Mouse (Mus musculus): ENCODE data around the gene Ddit4. TPM values are rescaled to one million over a fixed set of nuclear protein-coding genes. Genes with fewer than 3 reads are reported as not detected.

The Ddit4 gene
- total RNA-seq, 1 experiment, result 33.9 TPM

DNA sequence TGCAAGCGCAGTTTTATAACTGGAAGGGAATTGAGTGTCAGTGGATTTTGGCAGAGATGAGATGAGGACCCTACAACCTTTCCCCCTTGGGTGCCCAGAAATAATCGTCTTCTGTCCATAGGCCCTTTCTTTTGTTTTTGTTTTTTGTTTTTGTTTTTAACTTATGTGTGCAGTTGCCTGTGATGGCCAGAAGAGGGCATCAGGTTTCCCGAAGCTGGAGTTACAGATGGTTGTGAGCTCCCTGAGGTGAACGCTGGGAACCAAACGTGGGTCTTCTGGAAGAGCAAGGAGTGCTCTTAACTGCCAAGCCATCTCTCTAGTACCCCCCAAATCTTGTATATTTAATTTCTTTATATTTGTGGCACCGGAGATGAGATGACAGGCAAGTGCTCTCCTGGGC, 15.1 kb upstream of the Ddit4 start:
- H3K27ac ChIP-seq (ENCODE audit: insufficient read depth, low read depth, low read length, poor library complexity, severe bottlenecking), result no peak overlapping the region
- peaks cover 4 to 25% of the 10 kb centered on the region in 2 experiments; a peak in 3 of 4 replicates for H3K4me1 ChIP-seq (ENCODE audit: control insufficient read depth in 2 of 2, insufficient read depth in 2 of 2, low read length in 2 of 2, poor library complexity in 1 of 2)
- no peaks in the 10 kb centered on the region for H3K9me3 ChIP-seq (ENCODE audit: control insufficient read depth, insufficient read depth, low read depth, low read length)
- DNase-seq (ENCODE audit: low read depth, low spot score), result no peak
- no peak overlapping the region for H3K9ac ChIP-seq (ENCODE audit: insufficient read depth, low read depth, low read length, poor library complexity, severe bottlenecking)
- in situ Hi-C loops (cut with MboI; ENCODE audit: low sequenced_read_pairs in 2 of 2, unreplicated experiment in 2 of 2), result no loop called here
- H3K36me3 ChIP-seq (ENCODE audit: control insufficient read depth, insufficient read depth, low read length, poor library complexity, severe bottlenecking), result no peaks in the 10 kb centered on the region
- no peak for TF ChIP-seq MAFK (IDR thresholded peaks at IDR 0.05; ENCODE audit: insufficient read depth, low read depth, low read length)
- H3K4me3 ChIP-seq (ENCODE audit: insufficient read depth in 1 of 2, low read depth in 1 of 2, low read length in 2 of 2, poor library complexity in 1 of 2, severe bottlenecking in 1 of 2), result no peak overlapping the region

- TF ChIP-seq CHD2 (IDR thresholded peaks at IDR 0.05; ENCODE audit: low read depth, low read length) (no peak), MAFK (IDR thresholded peaks at IDR 0.05; ENCODE audit: insufficient read depth, low read depth, low read length) (no peak), ZNF384 (IDR thresholded peaks at IDR 0.05; ENCODE audit: low read depth, low read length) (no peak), HCFC1 (IDR thresholded peaks at IDR 0.05; ENCODE audit: borderline replicate concordance, insufficient read depth, low read length) (no peak), ZC3H11A (IDR thresholded peaks at IDR 0.05; ENCODE audit: borderline replicate concordance, low read depth, low read length) (no peak)
- no peaks in the 10 kb centered on the region for H3K9me3 ChIP-seq (ENCODE audit: control insufficient read depth, insufficient read depth, low read depth, low read length)
- no peak overlapping the region for H3K27ac ChIP-seq (ENCODE audit: insufficient read depth, low read depth, low read length, poor library complexity, severe bottlenecking)
- in situ Hi-C loops (cut with MboI; ENCODE audit: low sequenced_read_pairs in 2 of 2, unreplicated experiment in 2 of 2), result no loop called here
- no peak for DNase-seq (ENCODE audit: low read depth, low spot score)
- no peak overlapping the region; the same call in 1 of the 2 replicates for H3K9ac ChIP-seq (ENCODE audit: insufficient read depth, low read depth, low read length, poor library complexity, severe bottlenecking)
- no peak overlapping the region for H3K4me3 ChIP-seq (ENCODE audit: insufficient read depth in 1 of 2, low read depth in 1 of 2, low read length in 2 of 2, poor library complexity in 1 of 2, severe bottlenecking in 1 of 2)
- peaks cover 4 to 21% of the 10 kb centered on the region in 2 experiments; a peak in 3 of 4 replicates for H3K4me1 ChIP-seq (ENCODE audit: control insufficient read depth in 2 of 2, insufficient read depth in 2 of 2, low read length in 2 of 2, poor library complexity in 1 of 2)
- no peaks in the 10 kb centered on the region for H3K36me3 ChIP-seq (ENCODE audit: control insufficient read depth, insufficient read depth, low read length, poor library complexity, severe bottlenecking)
Measured at GRCm38 (mm10) chr10:59965788-59966187, 14.2 kb upstream of the Ddit4 start.

- Histone ChIP-seq H3K9ac (ENCODE audit: insufficient read depth, low read depth, low read length, poor library complexity, severe bottlenecking) (peak overlapping the region; percentile 6; the same call in 1 of the 2 replicates), H3K27ac (ENCODE audit: insufficient read depth, low read depth, low read length, poor library complexity, severe bottlenecking) (peak overlapping the region; percentile 23; the same call in 1 of the 2 replicates), H3K36me3 (ENCODE audit: control insufficient read depth, insufficient read depth, low read length, poor library complexity, severe bottlenecking) (no peaks in the 10 kb centered on the region), H3K9me3 (ENCODE audit: control insufficient read depth, insufficient read depth, low read depth, low read length) (no peaks in the 10 kb centered on the region), H3K4me1 (ENCODE audit: control insufficient read depth in 2 of 2, insufficient read depth in 2 of 2, low read length in 2 of 2, poor library complexity in 1 of 2) (peaks cover 4 to 19% of the 10 kb centered on the region in 2 experiments; a peak in 3 of 4 replicates), H3K4me3 (ENCODE audit: insufficient read depth in 1 of 2, low read depth in 1 of 2, low read length in 2 of 2, poor library complexity in 1 of 2, severe bottlenecking in 1 of 2) (0 out of 4 replicates have a peak overlapping the region, but pooled peaks have one; percentile 13 to 21)
- in situ Hi-C loops (cut with MboI; ENCODE audit: low sequenced_read_pairs in 2 of 2, unreplicated experiment in 2 of 2), result no loop called here
- TF ChIP-seq ZNF384 (IDR thresholded peaks at IDR 0.05; ENCODE audit: low read depth, low read length) (no peak), CHD2 (IDR thresholded peaks at IDR 0.05; ENCODE audit: low read depth, low read length) (no peak), MAFK (IDR thresholded peaks at IDR 0.05; ENCODE audit: insufficient read depth, low read depth, low read length) (no peak), ZC3H11A (IDR thresholded peaks at IDR 0.05; ENCODE audit: borderline replicate concordance, low read depth, low read length) (no peak), HCFC1 (IDR thresholded peaks at IDR 0.05; ENCODE audit: borderline replicate concordance, insufficient read depth, low read length) (no peak)
- DNase-seq (ENCODE audit: low read depth, low spot score), result no peak
Measured at GRCm38 (mm10) chr10:59965362-59965695, 13.7 kb upstream of the Ddit4 start.

DNA sequence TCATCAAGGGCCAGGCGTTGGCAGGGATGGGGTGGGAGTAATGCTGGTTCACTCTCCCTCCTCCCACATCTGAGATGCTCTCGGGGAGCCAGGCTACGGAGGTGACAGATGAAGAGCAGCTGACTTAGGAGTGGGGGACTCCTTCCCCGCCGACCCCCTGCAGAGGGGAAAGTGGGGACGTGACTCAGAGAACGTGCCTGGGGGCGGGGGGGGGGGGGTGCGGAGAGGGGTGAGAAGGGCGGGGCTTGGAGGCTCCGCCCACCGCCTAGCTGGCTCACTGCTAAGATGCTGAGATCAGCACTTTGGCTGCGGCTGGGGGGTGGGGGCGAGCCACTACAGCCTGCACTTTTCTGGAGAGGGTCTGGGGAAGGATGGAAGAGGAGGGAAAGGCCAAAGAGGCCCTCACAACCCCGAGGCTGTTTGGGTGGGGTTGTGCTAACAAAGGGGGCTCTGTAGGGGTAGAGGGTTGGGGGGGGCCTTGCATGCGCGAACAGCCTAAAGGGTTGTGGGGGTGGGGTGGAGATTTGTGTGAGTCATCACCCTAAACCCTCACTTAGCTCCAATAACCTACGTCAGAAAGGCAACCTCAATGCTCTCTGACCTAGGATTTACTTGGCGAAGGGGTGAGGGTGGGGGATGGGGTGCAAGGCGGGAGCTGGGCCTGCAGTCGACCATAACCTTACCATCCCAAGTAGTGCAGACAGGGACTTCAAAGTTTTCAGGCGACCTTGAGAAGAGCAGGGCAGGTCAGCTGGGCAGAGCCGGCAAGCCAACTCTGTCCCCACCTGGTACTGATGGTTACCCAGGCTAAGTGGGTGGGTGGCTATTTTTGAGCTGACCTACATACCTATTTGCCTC, 13.1 kb upstream of the Ddit4 start:
- peaks cover 4 to 19% of the 10 kb centered on the region in 2 experiments; a peak in 3 of 4 replicates for H3K4me1 ChIP-seq (ENCODE audit: control insufficient read depth in 2 of 2, insufficient read depth in 2 of 2, low read length in 2 of 2, poor library complexity in 1 of 2)
- TF ChIP-seq CHD2 (IDR thresholded peaks at IDR 0.05; ENCODE audit: low read depth, low read length), result no peak
- peak; percentile 97 for TF ChIP-seq MAFK (IDR thresholded peaks at IDR 0.05; ENCODE audit: insufficient read depth, low read depth, low read length)
- no peak for TF ChIP-seq ZC3H11A (IDR thresholded peaks at IDR 0.05; ENCODE audit: borderline replicate concordance, low read depth, low read length)
- no peak for TF ChIP-seq ZNF384 (IDR thresholded peaks at IDR 0.05; ENCODE audit: low read depth, low read length)
- no peak for TF ChIP-seq HCFC1 (IDR thresholded peaks at IDR 0.05; ENCODE audit: borderline replicate concordance, insufficient read depth, low read length)
- H3K9me3 ChIP-seq (ENCODE audit: control insufficient read depth, insufficient read depth, low read depth, low read length), result no peaks in the 10 kb centered on the region
- DNase-seq (ENCODE audit: low read depth, low spot score), result no peak
- in situ Hi-C loops (cut with MboI; ENCODE audit: low sequenced_read_pairs in 2 of 2, unreplicated experiment in 2 of 2), result no loop called here
- H3K36me3 ChIP-seq (ENCODE audit: control insufficient read depth, insufficient read depth, low read length, poor library complexity, severe bottlenecking), result no peaks in the 10 kb centered on the region
- H3K27ac ChIP-seq (ENCODE audit: insufficient read depth, low read depth, low read length, poor library complexity, severe bottlenecking), result peak overlapping the region; percentile 23; the same call in 1 of the 2 replicates
- H3K9ac ChIP-seq (ENCODE audit: insufficient read depth, low read depth, low read length, poor library complexity, severe bottlenecking), result peak overlapping the region; percentile 6
- H3K4me3 ChIP-seq (ENCODE audit: insufficient read depth in 1 of 2, low read depth in 1 of 2, low read length in 2 of 2, poor library complexity in 1 of 2, severe bottlenecking in 1 of 2), result peak overlapping the region; percentile 13 to 21; a peak in 3 of 4 replicates
